Mouse (Mus musculus) bone marrow macrophage, adult 2 months (primary cell): ENCODE measurements around the gene Eme2. TPM values are rescaled to one million over a fixed set of nuclear protein-coding genes. Genes with fewer than 3 reads are reported as not detected.

Experiments used
- H3K27ac ChIP-seq: 2 replicates; pipeline ENCODE4 v1.5.1; 2012; ENCODE audit warnings: low read depth, low read length; ENCODE audit not compliant: insufficient read depth
- H3K4me1 ChIP-seq: 2 replicates; pipeline ENCODE4 v1.6.1; 2012; ENCODE audit warnings: low read length; ENCODE audit not compliant: control insufficient read depth, insufficient read depth
- H3K4me3 ChIP-seq: 2 replicates; pipeline ENCODE4 v1.5.1; 2012; ENCODE audit warnings: mild to moderate bottlenecking, low read length, moderate library complexity; ENCODE audit not compliant: insufficient read depth
- CTCF ChIP-seq: IDR thresholded peaks from 2 replicates; pipeline ENCODE4 v1.5.1; 2012; ENCODE audit warnings: low read depth, mild to moderate bottlenecking, low read length, moderate library complexity
- POLR2A ChIP-seq: IDR thresholded peaks from 2 replicates; pipeline ENCODE4 v1.6.1; 2012; ENCODE audit warnings: mild to moderate bottlenecking, low read depth, low read length, borderline replicate concordance
- polyA plus RNA-seq: library from polyadenylated mRNA; stranded (reverse); fragments of >200 nt; gene quantifications from 2 replicates; pipeline ENCODE4 v1.2.4, GENCODE M21; 2012; ENCODE audit not compliant: missing spikeins, insufficient read depth, insufficient read length

Gene Eme2
- polyA plus RNA-seq, 1 experiment = 7.1 TPM

- H3K4me1 ChIP-seq = 0 out of 2 replicates have a peak, but pooled peaks cover 4% of the 10 kb centered on the region
- no peak overlapping the region for H3K4me3 ChIP-seq
- no peak for TF ChIP-seq CTCF
- no peak for TF ChIP-seq POLR2A
- no peak overlapping the region for H3K27ac ChIP-seq
Measured at GRCm38 (mm10) chr17:24897600-24897999, 2.7 kb upstream of the Eme2 start.

- peak overlapping the region; percentile 100 for H3K4me3 ChIP-seq
- 0 out of 2 replicates have a peak, but pooled peaks cover 4% of the 10 kb centered on the region for H3K4me1 ChIP-seq
- no peak for TF ChIP-seq POLR2A
- TF ChIP-seq CTCF = no peak
- no peak overlapping the region for H3K27ac ChIP-seq
Measured at GRCm38 (mm10) chr17:24896993-24897269, 2.0 kb upstream of the Eme2 start.

- no peak for TF ChIP-seq CTCF
- Histone ChIP-seq H3K4me3 (peak within 1 kb of the TSS; percentile 100), H3K4me1 (0 out of 2 replicates have a peak, but pooled peaks cover 4% of the 10 kb centered on the region), H3K27ac (peak within 1 kb of the TSS; percentile 59)
Measured at GRCm38 (mm10) chr17:24896241-24896992, 1.5 kb upstream of the Eme2 start, which contains the start of gene Nme3. TSS of gene Nme3 (plus strand) at chr17:24896500.

GRCm38 (mm10) chr17:24895571-24896240, 819 bp upstream of the Eme2 start:
- Histone ChIP-seq H3K27ac (peak overlapping the region; percentile 59), H3K4me3 (peak overlapping the region; percentile 100), H3K4me1 (0 out of 2 replicates have a peak, but pooled peaks cover 4% of the 10 kb centered on the region)
- TF ChIP-seq CTCF (no peak), POLR2A (no peak)

- H3K4me1 ChIP-seq = 0 out of 2 replicates have a peak, but pooled peaks cover 4% of the 10 kb centered on the region
- H3K4me3 ChIP-seq = peak overlapping the region; percentile 100
- H3K27ac ChIP-seq = no peak overlapping the region
- TF ChIP-seq POLR2A (no peak), CTCF (no peak)
Measured at GRCm38 (mm10) chr17:24894061-24894994, 559 bp downstream of the Eme2 start.

- H3K4me1 ChIP-seq = 0 out of 2 replicates have a peak, but pooled peaks cover 4% of the 10 kb centered on the region
- TF ChIP-seq CTCF (no peak), POLR2A (no peak)
- H3K27ac ChIP-seq = no peak overlapping the region
- no peak overlapping the region for H3K4me3 ChIP-seq
Measured at GRCm38 (mm10) chr17:24893276-24893675, 1.6 kb downstream of the Eme2 start.

- Histone ChIP-seq H3K27ac (no peak overlapping the region), H3K4me1 (peaks cover 7% of the 10 kb centered on the region; the same call in 1 of the 2 replicates), H3K4me3 (no peak overlapping the region)
- TF ChIP-seq CTCF (no peak), POLR2A (no peak)
Measured at GRCm38 (mm10) chr17:24892785-24893184, 2.1 kb downstream of the Eme2 start.

- H3K4me1 ChIP-seq = peaks cover 6% of the 10 kb centered on the region; the same call in 1 of the 2 replicates
- H3K27ac ChIP-seq = no peak overlapping the region
- no peak overlapping the region for H3K4me3 ChIP-seq
- TF ChIP-seq CTCF (no peak), POLR2A (no peak)
Measured at GRCm38 (mm10) chr17:24891321-24891720, 3.6 kb downstream of the Eme2 start.

GRCm38 (mm10) chr17:24890151-24891092, 4.5 kb downstream of the Eme2 start:
- no peak for TF ChIP-seq CTCF
- no peak for TF ChIP-seq POLR2A
- H3K4me1 ChIP-seq = peaks cover 6% of the 10 kb centered on the region; the same call in 1 of the 2 replicates
- no peak overlapping the region for H3K27ac ChIP-seq
- H3K4me3 ChIP-seq = no peak overlapping the region
